Mouse (Mus musculus): Measurements from ENCODE around the gene Gabpb1.

GRCm38 (mm10) chr2:126707438-126707779, 31.3 kb upstream of the Gabpb1 start:
- TF ChIP-seq ZC3H11A (IDR thresholded peaks at IDR 0.05; ENCODE audit: borderline replicate concordance, low read depth, low read length) (no peak), CHD2 (IDR thresholded peaks at IDR 0.05; ENCODE audit: low read depth, low read length) (no peak), MAFK (IDR thresholded peaks at IDR 0.05; ENCODE audit: insufficient read depth, low read depth, low read length) (no peak), ZNF384 (IDR thresholded peaks at IDR 0.05; ENCODE audit: low read depth, low read length) (no peak), HCFC1 (IDR thresholded peaks at IDR 0.05; ENCODE audit: borderline replicate concordance, insufficient read depth, low read length) (no peak)
